Mouse (Mus musculus) hindbrain, embryonic 12.5 days (tissue): ENCODE data around the gene Gm3250. TPM values are rescaled to one million over a fixed set of nuclear protein-coding genes. Genes with fewer than 3 reads are reported as not detected.

ENCODE experiments used
- ATAC-seq: fragments of 200-750 bp; cut with Nextera tagmentation; 2 replicates; pipeline ENCODE4 v1.8.0; 2017; ENCODE audit warnings: moderate TSS enrichment; ENCODE audit not compliant: low FRiP score
- H3K27ac ChIP-seq: fragments of 300-500 bp; sonication (generic); 2 replicates; pipeline ENCODE4 v1.5.1; 2016; ENCODE audit warnings: mild to moderate bottlenecking
- H3K27me3 ChIP-seq: fragments of 300-500 bp; sonication (generic); 2 replicates; pipeline ENCODE4 v1.6.1; 2016; ENCODE audit warnings: mild to moderate bottlenecking
- H3K36me3 ChIP-seq: fragments of 300-500 bp; sonication (generic); 2 replicates; pipeline ENCODE4 v1.6.1; 2016; ENCODE audit warnings: mild to moderate bottlenecking
- H3K4me1 ChIP-seq: fragments of 300-500 bp; sonication (generic); 2 replicates; pipeline ENCODE4 v1.6.1; 2016
- H3K4me2 ChIP-seq: fragments of 300-500 bp; sonication (generic); replicated peaks from 2 replicates; pipeline ENCODE4 v1.6.1; 2016; ENCODE audit warnings: mild to moderate bottlenecking
- H3K4me3 ChIP-seq: fragments of 300-500 bp; sonication (generic); 2 replicates; pipeline ENCODE4 v1.5.1; 2016; ENCODE audit warnings: mild to moderate bottlenecking
- H3K9ac ChIP-seq: fragments of 300-500 bp; sonication (generic); 2 replicates; pipeline ENCODE4 v1.6.1; 2016; ENCODE audit warnings: mild to moderate bottlenecking, moderate library complexity
- H3K9me3 ChIP-seq: fragments of 300-500 bp; sonication (generic); replicated peaks from 2 replicates; pipeline ENCODE4 v1.6.1; 2016; ENCODE audit warnings: mild to moderate bottlenecking
- WGBS: fragments of 180-500 bp; shearing (Covaris S2); methylation state at CpG from one replicate; pipeline ENCODE4 v1.1.7; 2016; 5-methylcytosine and 5-hydroxymethylcytosine counted together
- polyA plus RNA-seq: library from polyadenylated mRNA; unstranded; fragments of >200 nt; fragmentation: Nextera tagmentation; extraction: Ambion mirVana; gene quantifications from 2 replicates; pipeline ENCODE4 v1.2.1, GENCODE M21; 2016

Gm3250 gene
- polyA plus RNA-seq, 1 experiment from 2014 or later: not detected

DNA sequence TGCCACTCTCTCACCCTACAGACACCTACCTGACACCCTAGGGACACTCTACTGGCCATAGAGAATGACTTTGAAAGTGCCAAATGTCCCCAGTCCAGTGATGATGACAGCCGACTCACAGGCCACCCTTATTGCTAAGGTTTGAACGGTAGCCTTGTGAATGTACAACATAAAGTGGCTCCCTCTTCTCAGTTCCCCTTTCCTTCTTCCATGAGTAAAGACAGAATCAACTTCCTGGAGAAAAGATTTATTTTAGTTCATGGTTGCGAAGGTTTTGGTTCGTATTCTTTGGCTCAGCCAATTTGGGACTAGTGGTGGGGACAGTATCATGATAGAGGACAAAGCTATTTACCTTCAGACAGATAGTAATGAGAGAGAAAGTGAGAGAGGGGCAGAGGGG, 43.4 kb downstream of the Gm3250 start:
- H3K27ac ChIP-seq: no peak overlapping the region
- no peaks in the 10 kb centered on the region for H3K27me3 ChIP-seq
- no peak for ATAC-seq
- H3K9me3 ChIP-seq: peaks cover 6% of the 10 kb centered on the region; the same call in 1 of the 2 replicates
- no peak overlapping the region for H3K4me3 ChIP-seq
- H3K4me2 ChIP-seq: no peak overlapping the region
- H3K36me3 ChIP-seq: no peaks in the 10 kb centered on the region
- no peak overlapping the region for H3K9ac ChIP-seq
- H3K4me1 ChIP-seq: peaks cover 6% of the 10 kb centered on the region; the same call in 1 of the 2 replicates
- 92% methylated on average over 4 of the region's 4 CpGs for WGBS

DNA sequence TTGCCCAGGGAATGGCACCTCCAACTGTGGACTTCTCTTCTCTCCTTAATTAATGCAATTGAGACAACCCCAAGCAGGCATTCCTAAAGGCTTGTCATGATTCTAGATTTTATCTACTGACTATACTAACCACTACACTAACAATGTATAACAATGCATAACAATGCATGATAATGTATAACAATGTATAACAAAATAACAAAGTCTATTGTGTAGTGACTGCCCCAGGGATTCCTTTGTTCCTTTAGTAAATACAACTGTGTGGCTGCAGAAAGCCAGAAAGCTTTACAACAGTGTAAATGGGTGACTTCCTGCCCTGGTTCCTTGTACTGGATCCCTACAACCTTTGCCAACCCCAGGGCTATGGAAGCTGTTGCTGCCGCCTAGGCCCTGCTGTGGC, 46.4 kb downstream of the Gm3250 start:
- Histone ChIP-seq H3K9ac (no peak overlapping the region), H3K4me1 (peaks cover 2% of the 10 kb centered on the region; the same call in 1 of the 2 replicates), H3K36me3 (no peaks in the 10 kb centered on the region), H3K9me3 (peaks cover 6% of the 10 kb centered on the region; the same call in 1 of the 2 replicates), H3K27ac (no peak overlapping the region), H3K4me3 (no peak overlapping the region), H3K27me3 (no peaks in the 10 kb centered on the region), H3K4me2 (no peak overlapping the region)
- 95% methylated on average over 1 of the region's 1 CpGs for WGBS
- ATAC-seq: no peak

Other genes with a start within 250 kb of the Gm3250 start
- gene Pttg1ip, start 200.8 kb downstream of the Gm3250 start, polyA plus RNA-seq: 77.2 and 78.8 TPM in 2 replicates
- gene Sumo3, start 176.4 kb downstream of the Gm3250 start, polyA plus RNA-seq: 276 and 287 TPM in 2 replicates
- gene Gm49325, start 176.3 kb downstream of the Gm3250 start, polyA plus RNA-seq: 13.2 and 13.3 TPM in 2 replicates
- gene Ube2g2, start 160.3 kb downstream of the Gm3250 start, polyA plus RNA-seq: 81.6 and 82.3 TPM in 2 replicates
- 0.48 and 1.2 TPM in 2 replicates for gene Tspear, start 96.0 kb downstream of the Gm3250 start, polyA plus RNA-seq
- gene Gm19402, start 91.8 kb downstream of the Gm3250 start, polyA plus RNA-seq: not detected in 2 replicates
- gene Gm9508, start 85.3 kb downstream of the Gm3250 start, polyA plus RNA-seq: not detected in 2 replicates
- gene Gm10272, start 75.9 kb downstream of the Gm3250 start, polyA plus RNA-seq: not detected in 2 replicates
- not detected in 2 replicates for gene Gm10024, start 71.1 kb downstream of the Gm3250 start, polyA plus RNA-seq
- gene Gm10142, start 66.7 kb downstream of the Gm3250 start, polyA plus RNA-seq: not detected in 2 replicates
- not detected in 2 replicates for gene Krtap12-1, start 61.9 kb downstream of the Gm3250 start, polyA plus RNA-seq
- gene Gm10100, start 56.1 kb downstream of the Gm3250 start, polyA plus RNA-seq: not detected in 2 replicates
- not detected in 2 replicates for gene Gm18596, start 39.9 kb downstream of the Gm3250 start, polyA plus RNA-seq
- not detected in 2 replicates for gene Gm9736, start 31.2 kb downstream of the Gm3250 start, polyA plus RNA-seq
- gene Gm3233, start 22.9 kb downstream of the Gm3250 start, polyA plus RNA-seq: not detected in 2 replicates
- not detected in 2 replicates for gene Gm3238, start 11.2 kb downstream of the Gm3250 start, polyA plus RNA-seq
- not detected in 2 replicates for gene Gm7138, start 5.6 kb downstream of the Gm3250 start, polyA plus RNA-seq
- not detected in 2 replicates for gene Gm7137, start 5.7 kb upstream of the Gm3250 start, polyA plus RNA-seq
- gene Gm9639, start 12.5 kb upstream of the Gm3250 start, polyA plus RNA-seq: not detected in 2 replicates
- gene Gm19668, start 16.6 kb upstream of the Gm3250 start, polyA plus RNA-seq: not detected in 2 replicates
- not detected in 2 replicates for gene Gm9507, start 29.3 kb upstream of the Gm3250 start, polyA plus RNA-seq
- gene Gm2696, start 32.1 kb upstream of the Gm3250 start, polyA plus RNA-seq: 0.31 TPM in 1 of 2 replicates, not detected in the other
- gene Krtap10-4, start 44.6 kb upstream of the Gm3250 start, polyA plus RNA-seq: not detected in 2 replicates
- not detected in 2 replicates for gene Krtap10-10, start 53.4 kb upstream of the Gm3250 start, polyA plus RNA-seq
- not detected in 2 replicates for gene Gm36176, start 64.3 kb upstream of the Gm3250 start, polyA plus RNA-seq
- gene Gm10318, start 70.3 kb upstream of the Gm3250 start, polyA plus RNA-seq: not detected in 2 replicates
- not detected in 2 replicates for gene Gm3285, start 79.4 kb upstream of the Gm3250 start, polyA plus RNA-seq
- gene Lrrc3, start 120.0 kb upstream of the Gm3250 start, polyA plus RNA-seq: 6.8 and 7.4 TPM in 2 replicates
- 1.3 and 1.4 TPM in 2 replicates for gene Trpm2, start 188.0 kb upstream of the Gm3250 start, polyA plus RNA-seq
- gene 1810043G02Rik, start 196.0 kb upstream of the Gm3250 start, polyA plus RNA-seq: 33.8 and 34.8 TPM in 2 replicates
- gene Pfkl, start 227.5 kb upstream of the Gm3250 start, polyA plus RNA-seq: 118 and 132 TPM in 2 replicates